Mouse (Mus musculus): ENCODE measurements at regions not wholly inside any gene's neighbourhood (a gene's known extent, or its start where the extent isn't known, plus 50 kb on each side); places are given as distances from the start of the nearest gene placed in this dataset.

- in situ Hi-C loops (cut with MboI, MseI): no loop called here
Observed at GRCm38 (mm10) chr1:24832246-24832645, 153.8 kb downstream of the Lmbrd1 start.

GRCm38 (mm10) chr1:24866877-24867276 is 188.4 kb downstream of the Lmbrd1 start:
- in situ Hi-C loops (cut with MboI, MseI): no loop called here

- in situ Hi-C loops (cut with MboI, MseI): no loop called here
Observed at GRCm38 (mm10) chr1:24869772-24870171, 191.3 kb downstream of the Lmbrd1 start.

- in situ Hi-C loops (cut with MboI, MseI): no loop called here
Observed at GRCm38 (mm10) chr1:24870685-24871417, 192.4 kb downstream of the Lmbrd1 start.

GRCm38 (mm10) chr1:24877014-24877413 is 198.6 kb downstream of the Lmbrd1 start:
- in situ Hi-C loops (cut with MboI, MseI): no loop called here

- in situ Hi-C loops (cut with MboI, MseI): loop anchor here (10.0 kb wide), 1 partner anchor 1961 kb away; no protein-coding TSS in a partner anchor
Observed at GRCm38 (mm10) chr1:24883638-24884037, 205.2 kb downstream of the Lmbrd1 start.

- in situ Hi-C loops (cut with MboI, MseI): no loop called here
Observed at GRCm38 (mm10) chr1:24901278-24901677, 222.8 kb downstream of the Lmbrd1 start.

- in situ Hi-C loops (cut with MboI, MseI): no loop called here
Observed at GRCm38 (mm10) chr1:24938303-24939263, 260.2 kb downstream of the Lmbrd1 start.

- in situ Hi-C loops (cut with MboI, MseI): no loop called here
Observed at GRCm38 (mm10) chr1:24942757-24943296, 264.4 kb downstream of the Lmbrd1 start.

- in situ Hi-C loops (cut with MboI, MseI): no loop called here
Observed at GRCm38 (mm10) chr1:24943451-24943850, 265.0 kb downstream of the Lmbrd1 start.

- in situ Hi-C loops (cut with MboI, MseI): no loop called here
Observed at GRCm38 (mm10) chr1:24972681-24973080, 294.3 kb downstream of the Lmbrd1 start.

GRCm38 (mm10) chr1:25008456-25009169 is 330.2 kb downstream of the Lmbrd1 start:
- in situ Hi-C loops (cut with MboI, MseI): no loop called here

GRCm38 (mm10) chr1:25012754-25013153 is 334.3 kb downstream of the Lmbrd1 start:
- in situ Hi-C loops (cut with MboI, MseI): no loop called here
